Mouse (Mus musculus) G1E (cell line): ENCODE measurements at regions not wholly inside any gene's neighbourhood (a gene's known extent, or its start where the extent isn't known, plus 50 kb on each side); places are given as distances from the start of the nearest gene placed in this dataset.

Experiments
- CTCF ChIP-seq: IDR thresholded peaks from 2 replicates; pipeline ENCODE4 v1.5.1; 2012; ENCODE audit warnings: low read depth, low read length, inconsistent platforms, mixed read lengths
- GATA1 ChIP-seq: IDR thresholded peaks from 2 replicates; pipeline ENCODE4 v1.6.1; 2012; ENCODE audit warnings: borderline replicate concordance, low read length, inconsistent platforms, mixed read lengths
- POLR2AphosphoS5 ChIP-seq: IDR thresholded peaks from 2 replicates; pipeline ENCODE4 v1.6.1; 2012; ENCODE audit warnings: low read depth, low read length, inconsistent platforms; ENCODE audit not compliant: insufficient replicate concordance
- TAL1 ChIP-seq: conservative IDR thresholded peaks from 2 replicates; pipeline ENCODE4 v1.6.1; 2012; ENCODE audit warnings: low read depth, low read length, inconsistent platforms, mixed read lengths

DNA sequence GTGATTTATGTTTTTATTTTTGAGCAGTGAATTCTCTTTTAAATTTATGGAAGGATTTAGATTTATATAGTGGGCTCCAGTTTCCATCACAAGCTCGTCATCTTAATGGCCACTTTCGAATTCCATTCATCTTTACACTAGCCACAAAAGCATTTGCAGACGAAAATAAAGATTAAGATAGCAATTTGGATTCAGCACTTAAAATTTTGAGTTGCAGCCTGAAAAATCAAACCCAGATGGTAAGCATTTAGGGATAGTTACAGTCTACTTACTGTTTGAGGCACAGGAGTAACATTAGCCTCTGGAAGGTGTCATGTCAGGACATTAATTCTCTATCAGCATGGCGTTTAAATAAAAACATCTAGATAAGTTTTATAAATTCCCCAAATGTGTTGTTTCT, 423.2 kb downstream of the Etnk1 start:
- TF ChIP-seq CTCF (no peak), GATA1 (no peak), POLR2AphosphoS5 (no peak), TAL1 (no peak)
